Mouse (Mus musculus) CD8-positive naive resting alpha-beta T cell, adult 2 months (primary cell): Measurements from ENCODE around the gene Ide.

Experiments
- DNase-seq, 2 experiments: peaks; one replicate each; pipeline ENCODE4 v3.0.0; 2022; ENCODE audit warnings: low read depth in 2 of 2, low spot score in 2 of 2

The Ide gene

GRCm38 (mm10) chr19:37335392-37335791, 2.3 kb downstream of the Ide start:
- no peak for DNase-seq

DNA sequence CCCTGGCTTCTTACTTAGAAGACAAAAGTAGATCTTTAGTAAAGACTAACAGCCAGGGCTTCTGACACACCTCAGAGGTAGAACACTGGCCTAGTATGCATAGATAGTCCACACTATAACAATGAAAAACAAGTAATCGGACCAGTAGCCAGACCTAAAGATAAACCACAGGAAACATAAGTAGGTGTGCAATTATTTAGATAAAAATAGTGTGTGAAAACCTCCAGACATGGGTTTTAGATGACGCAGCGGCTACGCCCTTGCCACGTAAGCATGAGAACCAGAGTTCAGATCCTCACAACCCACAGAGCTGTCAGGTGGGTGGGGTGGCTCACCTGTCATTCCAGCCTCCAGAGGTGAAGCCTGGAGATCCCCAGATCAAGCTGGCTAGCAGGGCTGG, 4.3 kb downstream of the Ide start:
- DNase-seq = no peak

GRCm38 (mm10) chr19:37332726-37333125, 4.9 kb downstream of the Ide start:
- DNase-seq = no peak

DNA sequence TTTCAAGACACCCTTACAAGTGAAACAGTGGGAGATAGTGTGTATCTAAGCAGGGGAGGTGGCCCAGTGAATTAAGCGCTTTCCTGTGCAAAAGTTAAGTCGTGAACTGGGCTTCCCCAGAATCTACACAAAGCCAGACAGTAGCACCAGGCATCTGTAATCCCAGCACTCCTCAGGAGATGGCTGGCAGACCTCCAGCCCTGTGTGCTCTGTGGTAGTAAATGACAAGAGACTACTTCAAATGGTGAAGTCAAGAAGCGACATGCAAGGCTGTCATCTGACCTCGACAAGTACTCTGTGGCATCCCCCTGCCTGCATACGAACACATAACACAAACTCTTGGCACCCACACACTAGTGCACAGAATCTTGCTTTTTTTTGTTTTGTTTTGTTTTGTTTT, 10.4 kb downstream of the Ide start:
- DNase-seq = no peak

DNA sequence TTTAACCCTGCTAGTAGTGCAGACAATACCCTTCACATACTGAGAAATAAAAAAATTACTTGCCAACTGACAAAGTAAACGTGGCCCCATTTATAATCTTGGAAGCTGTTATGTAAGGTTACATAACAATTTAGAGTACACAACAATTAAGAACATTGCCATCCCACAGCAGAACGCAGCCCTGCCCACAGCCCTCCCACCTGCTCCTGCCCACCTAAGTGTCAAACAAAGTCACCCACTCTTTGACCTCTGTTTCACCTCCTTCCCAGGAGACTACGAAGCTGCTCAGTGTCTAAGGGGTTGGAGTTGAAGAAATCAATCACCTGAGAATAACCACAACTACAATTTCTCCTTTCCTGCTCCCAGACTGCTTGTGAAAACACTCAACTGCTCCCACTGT, 14.1 kb downstream of the Ide start:
- no peak for DNase-seq

- no peak for DNase-seq
These were observed 16.6 kb downstream of the Ide start for GRCm38 (mm10) chr19:37320802-37321619.

DNA sequence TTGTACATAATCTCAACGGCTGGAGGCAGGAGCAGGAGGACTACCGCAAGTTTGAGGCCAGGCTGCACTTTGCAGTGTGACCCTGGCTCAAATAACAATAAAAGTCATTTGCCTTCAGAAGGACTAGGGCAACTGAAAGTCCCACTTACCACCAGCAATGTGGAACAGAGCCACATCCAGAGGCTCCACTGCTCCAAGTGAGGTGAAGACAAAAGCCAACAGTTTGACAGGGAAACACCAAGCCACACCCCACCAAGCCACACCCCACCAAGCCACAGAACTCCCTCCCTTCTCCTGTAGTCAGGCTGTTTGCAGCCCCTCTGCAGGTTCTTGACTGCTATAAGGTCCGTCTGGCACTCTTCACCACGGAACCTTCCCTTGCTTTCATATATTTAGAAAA, 20.3 kb downstream of the Ide start:
- DNase-seq = no peak

DNA sequence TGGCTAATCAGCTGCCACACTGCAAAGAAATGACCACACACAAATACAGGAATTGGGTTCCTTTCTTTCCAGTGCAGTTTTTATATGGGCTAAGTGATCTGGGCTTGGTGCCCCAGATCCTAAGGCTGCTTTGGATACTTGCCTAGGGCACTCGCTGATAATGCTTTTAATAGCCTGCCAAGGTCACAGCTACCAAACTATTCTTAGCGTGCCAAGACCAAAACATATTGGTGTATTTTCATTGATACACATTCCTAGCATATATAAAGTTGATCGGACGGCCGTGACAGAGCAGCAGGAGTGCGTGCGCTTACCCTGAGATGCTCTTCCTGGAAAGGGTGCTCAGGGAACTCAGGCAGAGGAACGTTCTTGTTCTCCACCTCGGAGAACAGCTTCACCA, 22.6 kb downstream of the Ide start:
- DNase-seq = no peak

- DNase-seq = no peak
These were observed 26.2 kb downstream of the Ide start for GRCm38 (mm10) chr19:37311426-37311825.

DNA sequence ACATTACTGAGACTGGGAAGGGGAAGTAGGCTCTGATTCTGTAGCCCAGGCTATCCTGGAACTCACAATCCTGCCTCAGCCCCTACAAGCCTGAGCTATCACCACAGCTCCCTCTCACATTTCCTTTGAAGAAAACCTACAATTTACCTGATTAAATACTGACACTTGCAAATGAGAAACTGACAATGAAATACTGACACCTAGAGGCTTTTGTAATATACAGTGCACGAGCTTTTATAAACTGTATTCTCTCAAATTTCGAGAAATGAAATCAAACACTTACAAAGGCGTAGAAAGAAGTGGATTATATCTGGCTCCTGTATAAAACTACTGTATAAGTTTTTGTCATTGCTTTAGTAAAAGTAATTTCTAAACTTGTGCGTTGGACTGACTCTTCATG, 27.5 kb downstream of the Ide start:
- no peak for DNase-seq

GRCm38 (mm10) chr19:37308941-37309340, 28.7 kb downstream of the Ide start:
- DNase-seq = no peak

DNA sequence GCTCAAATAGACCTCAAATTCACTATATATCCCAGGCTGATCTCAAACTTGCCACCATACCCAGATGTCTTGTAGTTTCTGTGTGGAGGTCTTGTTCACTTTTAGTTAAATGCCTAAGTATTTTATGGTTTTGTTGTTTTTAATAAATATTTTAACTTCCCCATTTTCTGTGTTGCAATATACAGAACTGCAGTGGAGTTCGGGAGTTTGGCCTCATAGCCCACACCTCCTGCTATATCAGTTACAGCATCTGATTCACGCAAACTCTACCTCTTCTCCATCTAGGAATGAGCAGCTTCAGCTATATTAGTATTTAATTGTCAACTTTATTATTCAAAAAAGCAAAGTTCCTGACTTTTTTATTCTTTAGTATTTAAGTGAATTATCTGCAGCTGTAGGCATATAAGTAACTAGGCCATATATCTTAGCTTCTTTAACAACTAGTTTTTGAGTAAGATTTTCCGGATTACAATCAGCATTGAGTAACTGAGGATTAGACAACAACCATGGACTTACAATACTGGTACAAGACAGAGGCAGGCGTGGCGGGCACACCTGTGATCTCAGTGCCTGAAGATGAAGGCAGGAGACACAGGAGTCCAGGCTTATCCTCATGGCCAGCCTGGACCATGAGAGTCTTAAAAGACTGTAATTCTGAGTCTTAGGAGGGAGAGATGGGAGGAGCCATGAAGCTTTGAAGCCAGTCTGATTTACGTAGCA, 29.7 kb downstream of the Ide start:
- DNase-seq = no peak

- no peak for DNase-seq
These were observed 31.5 kb downstream of the Ide start for GRCm38 (mm10) chr19:37306176-37306575.

DNA sequence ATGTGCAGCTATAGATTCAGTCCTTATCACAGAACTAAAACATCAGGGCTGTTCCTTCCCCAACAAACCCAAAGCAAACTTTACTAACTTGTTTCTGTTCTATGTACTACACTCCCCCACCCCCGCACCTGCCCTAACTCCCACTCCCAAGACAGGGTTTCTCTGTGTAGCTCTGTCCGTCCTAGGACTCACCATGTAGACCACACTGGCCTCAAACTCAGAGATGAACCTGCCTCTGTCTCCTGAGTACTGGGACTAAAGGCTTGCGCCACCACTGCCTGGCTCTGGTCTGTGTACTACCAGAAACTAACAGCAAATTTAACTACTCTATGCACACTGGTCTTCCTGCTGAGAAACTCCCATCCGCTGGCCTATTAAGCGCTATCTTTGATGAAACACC, 32.8 kb downstream of the Ide start:
- no peak for DNase-seq

DNA sequence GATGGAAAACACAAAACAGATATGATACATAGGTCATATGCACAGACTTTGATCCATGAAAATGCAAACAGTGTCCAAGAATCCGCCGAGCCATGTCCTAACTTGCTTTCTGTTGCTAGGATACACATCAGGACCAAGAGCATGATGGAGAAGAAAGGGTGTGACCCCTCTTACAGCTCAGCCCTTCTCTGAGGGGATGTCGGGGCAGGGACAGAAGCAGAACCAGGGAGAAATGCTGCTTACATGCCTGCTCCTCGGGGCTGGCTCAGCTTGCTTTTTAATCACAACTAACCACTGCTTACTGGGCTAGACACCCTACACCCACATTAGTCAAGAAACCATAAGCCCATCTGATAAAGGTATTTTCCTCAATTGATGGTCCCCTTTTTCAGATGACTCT, 33.6 kb downstream of the Ide start:
- no peak for DNase-seq

- DNase-seq = no peak
These were observed 35.9 kb downstream of the Ide start for GRCm38 (mm10) chr19:37301733-37302132.

DNA sequence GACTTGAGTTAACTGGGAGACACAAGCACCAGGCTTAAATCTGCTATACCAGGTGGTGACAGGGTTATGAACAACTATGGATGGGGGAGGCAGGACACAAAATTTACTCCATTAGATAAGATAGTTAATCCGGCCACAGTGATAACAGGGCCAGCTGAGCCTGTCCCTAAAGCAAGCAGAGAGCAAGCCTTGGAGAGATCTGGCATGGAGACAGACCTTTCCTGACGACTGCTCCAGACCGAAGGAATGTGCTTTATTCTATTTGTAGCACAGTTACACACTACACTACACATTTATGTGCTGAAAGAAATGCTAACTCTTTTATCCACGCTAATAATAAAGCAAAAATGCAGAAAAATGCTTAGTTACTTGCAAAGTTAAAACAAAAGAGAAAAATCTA, 46.0 kb downstream of the Ide start:
- DNase-seq = no peak

DNA sequence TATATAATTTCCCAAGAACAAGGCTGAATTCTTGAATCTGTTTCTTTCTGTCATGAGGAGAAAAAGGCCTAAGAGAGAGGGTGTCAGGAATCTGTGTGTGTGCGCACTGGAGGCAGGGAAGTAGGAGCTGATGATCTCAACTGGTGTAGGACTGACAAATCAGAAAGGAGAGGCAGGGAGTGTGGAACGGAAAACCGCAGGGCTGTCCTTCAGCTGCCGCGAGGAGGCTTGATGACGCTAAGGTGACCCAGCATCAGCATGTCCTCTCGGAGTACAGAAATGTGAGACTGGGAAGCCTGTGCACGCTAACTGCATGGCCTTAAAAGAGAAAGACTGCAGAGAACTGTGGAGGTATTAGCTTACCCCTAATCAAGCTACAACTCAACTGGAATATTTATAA, 46.7 kb downstream of the Ide start:
- DNase-seq = no peak

DNA sequence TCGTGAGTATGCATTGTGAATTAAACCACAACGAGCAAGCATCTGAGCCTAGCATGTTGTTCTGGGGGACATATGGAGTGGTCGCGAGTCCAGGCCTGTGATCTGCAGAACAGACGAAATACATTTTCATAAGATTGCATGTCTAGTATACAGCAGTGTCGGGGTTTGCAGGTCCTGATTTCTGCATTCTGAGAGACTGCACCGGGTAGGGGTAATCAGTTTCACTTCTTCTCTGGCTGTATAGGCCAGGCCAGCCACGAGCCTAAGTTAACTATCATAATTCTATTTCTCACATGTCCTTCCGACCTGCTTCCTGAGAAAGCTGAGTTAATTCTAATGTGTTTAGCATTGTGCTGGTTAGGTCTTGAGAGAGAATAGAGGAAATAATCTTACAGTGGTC, 52.9 kb downstream of the Ide start:
- no peak for DNase-seq

DNA sequence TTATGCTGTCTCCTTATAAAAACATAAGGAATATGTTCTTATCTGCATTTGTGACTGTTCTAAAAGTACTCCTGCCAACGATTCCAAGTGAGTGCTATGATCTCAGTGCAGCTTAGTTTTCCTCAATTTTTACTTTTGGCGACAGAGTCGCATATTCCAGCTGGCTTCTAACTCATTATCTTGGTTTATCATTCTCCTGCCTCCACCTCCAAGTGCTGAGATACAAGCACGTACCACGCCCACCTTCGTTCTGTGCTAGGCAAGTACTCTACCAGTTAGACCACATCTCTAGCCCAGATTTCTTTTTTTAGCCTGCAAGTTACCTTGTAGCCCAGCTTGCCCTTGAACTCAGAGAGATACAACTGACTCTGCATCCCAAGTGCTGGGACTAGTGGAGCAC, 54.5 kb downstream of the Ide start:
- no peak for DNase-seq

DNA sequence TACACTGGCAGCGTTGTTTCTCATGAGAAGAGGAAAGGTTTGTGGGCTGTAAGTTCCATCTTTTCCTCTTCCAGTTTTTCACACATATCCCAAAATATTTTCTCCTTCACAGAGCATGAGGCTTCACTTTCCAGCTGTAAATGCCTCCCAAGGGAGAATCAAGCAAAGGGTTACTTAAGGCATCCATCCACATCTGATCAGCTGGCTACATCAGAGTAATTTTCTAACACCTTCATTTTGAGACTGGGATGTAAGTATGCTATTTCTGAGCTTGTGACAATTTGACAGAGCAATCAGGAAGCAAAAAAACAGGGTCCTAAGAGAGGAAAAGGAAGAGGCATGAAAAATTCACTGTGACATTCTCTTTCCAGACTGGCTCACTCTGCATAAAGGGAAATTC, 55.9 kb downstream of the Ide start:
- DNase-seq = no peak

GRCm38 (mm10) chr19:37279194-37279593, 58.5 kb downstream of the Ide start:
- no peak for DNase-seq

DNA sequence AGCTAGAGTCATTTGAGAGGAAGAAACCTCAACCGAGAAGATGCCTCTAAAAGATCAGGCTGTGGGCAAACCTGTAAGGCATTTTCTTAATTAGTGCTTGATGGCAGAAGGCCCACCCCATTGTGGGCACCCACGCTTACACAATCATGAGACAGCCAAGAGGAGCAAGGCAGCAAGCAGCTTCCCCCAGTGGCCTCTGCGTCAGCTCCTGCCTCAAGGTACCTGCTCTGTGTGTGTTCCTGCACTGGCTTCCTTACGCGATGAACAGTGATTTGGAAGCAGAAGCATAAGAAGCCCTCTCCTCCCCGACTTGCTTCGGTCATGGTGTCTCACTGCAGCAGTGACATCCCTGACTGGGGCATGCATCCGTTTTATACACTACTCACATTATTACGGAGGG, 62.1 kb downstream of the Ide start:
- no peak for DNase-seq
